Mouse (Mus musculus) lung, adult 2 months (tissue): Measurements from ENCODE around the gene Gm27027.

Experiments
- CTCF ChIP-seq: fragments of 200-500 bp; IDR thresholded peaks from 2 replicates; pipeline ENCODE4 v1.5.1; 2011; ENCODE audit warnings: mild to moderate bottlenecking, low read length, control low read depth; ENCODE audit not compliant: insufficient read depth
- POLR2A ChIP-seq: fragments of 200-500 bp; IDR thresholded peaks from 2 replicates; pipeline ENCODE4 v1.6.1; 2011; ENCODE audit warnings: low read depth, mild to moderate bottlenecking, control low read depth, low read length, borderline replicate concordance; ENCODE audit errors: extremely low read depth

- no peak for TF ChIP-seq CTCF
- no peak for TF ChIP-seq POLR2A
Measured at GRCm38 (mm10) chr2:94024637-94025036, 28.5 kb upstream of the Gm27027 start.
